Mouse (Mus musculus): ENCODE results near the gene 5031410I06Rik.
"Not testable (repeated sequence)": the region's sequence is repeated elsewhere in the genome, so short reads cannot be mapped to it uniquely, and the experiment has no call there.

5031410I06Rik gene

DNA sequence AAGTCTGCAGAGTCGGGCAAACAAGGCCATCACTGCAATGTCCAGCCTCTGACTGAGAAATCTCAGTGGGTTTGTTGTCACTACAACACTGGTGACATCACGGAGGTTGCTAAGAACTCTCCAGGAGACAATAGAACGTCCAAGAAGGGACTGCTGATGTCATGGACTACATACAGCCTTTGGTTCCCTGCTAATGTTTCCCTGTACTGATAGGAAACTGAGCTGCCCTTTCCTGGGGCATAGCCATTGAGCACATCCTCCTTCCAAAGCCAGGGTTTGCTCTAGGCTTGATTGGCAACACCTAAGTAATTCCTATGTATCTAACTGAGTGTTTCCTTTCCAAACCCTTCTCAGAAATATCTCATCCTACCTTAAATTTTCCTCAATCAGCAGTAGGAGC, at the start of gene 5031410I06Rik:
TSS of gene 5031410I06Rik (minus strand) at position 101 of the 400 bp plus-strand sequence.
- not testable (repeated sequence) for DNase-seq (ENCODE audit: low spot score)

DNA sequence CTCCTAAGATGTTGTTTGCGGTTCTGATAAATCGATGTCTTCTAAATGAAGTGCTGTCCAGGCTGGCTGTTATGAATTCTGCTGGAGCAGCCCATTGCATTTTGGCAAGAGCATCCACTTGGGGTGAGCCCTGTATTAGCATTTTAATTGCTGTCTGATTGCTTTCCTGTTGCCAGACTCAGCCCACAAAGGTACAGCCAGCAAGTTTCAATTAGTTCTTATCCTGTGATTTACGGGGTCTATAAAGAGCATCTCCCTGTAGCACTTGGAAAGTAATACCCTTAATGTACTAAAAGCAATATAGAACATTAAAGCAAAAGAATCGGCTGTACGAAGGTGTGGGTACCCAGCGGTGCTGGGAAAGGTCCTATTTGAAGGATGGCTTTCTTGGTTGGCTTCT, 37.7 kb upstream of the 5031410I06Rik start:
- DNase-seq (ENCODE audit: low spot score) = no peak

DNA sequence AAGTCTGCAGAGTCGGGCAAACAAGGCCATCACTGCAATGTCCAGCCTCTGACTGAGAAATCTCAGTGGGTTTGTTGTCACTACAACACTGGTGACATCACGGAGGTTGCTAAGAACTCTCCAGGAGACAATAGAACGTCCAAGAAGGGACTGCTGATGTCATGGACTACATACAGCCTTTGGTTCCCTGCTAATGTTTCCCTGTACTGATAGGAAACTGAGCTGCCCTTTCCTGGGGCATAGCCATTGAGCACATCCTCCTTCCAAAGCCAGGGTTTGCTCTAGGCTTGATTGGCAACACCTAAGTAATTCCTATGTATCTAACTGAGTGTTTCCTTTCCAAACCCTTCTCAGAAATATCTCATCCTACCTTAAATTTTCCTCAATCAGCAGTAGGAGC, 16.2 kb upstream of the 5031410I06Rik start, which contains the start of gene Gm10220:
TSS of gene Gm10220 (minus strand) at position 101 of the 400 bp plus-strand sequence.
- not testable (repeated sequence) for DNase-seq (ENCODE audit: low spot score)

DNA sequence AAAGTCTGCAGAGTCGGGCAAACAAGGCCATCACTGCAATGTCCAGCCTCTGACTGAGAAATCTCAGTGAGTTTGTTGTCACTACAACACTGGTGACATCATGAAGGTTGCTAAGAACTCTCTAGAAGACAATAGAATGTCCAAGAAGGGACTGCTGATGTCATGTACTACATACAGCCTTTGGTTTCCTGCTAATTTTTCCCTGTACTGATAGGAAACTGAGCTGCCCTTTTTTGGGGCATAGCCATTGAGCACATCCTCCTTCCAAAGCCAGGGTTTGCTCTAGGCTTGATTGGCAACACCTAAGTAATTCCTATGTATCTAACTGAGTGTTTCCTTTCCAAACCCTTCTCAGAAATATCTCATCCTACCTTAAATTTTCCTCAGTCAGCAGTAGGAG, 16.0 kb downstream of the 5031410I06Rik start, which contains the start of gene Gm10471:
TSS of gene Gm10471 (minus strand) at position 101 of the 400 bp plus-strand sequence.
- not testable (repeated sequence) for DNase-seq (ENCODE audit: low spot score)

DNA sequence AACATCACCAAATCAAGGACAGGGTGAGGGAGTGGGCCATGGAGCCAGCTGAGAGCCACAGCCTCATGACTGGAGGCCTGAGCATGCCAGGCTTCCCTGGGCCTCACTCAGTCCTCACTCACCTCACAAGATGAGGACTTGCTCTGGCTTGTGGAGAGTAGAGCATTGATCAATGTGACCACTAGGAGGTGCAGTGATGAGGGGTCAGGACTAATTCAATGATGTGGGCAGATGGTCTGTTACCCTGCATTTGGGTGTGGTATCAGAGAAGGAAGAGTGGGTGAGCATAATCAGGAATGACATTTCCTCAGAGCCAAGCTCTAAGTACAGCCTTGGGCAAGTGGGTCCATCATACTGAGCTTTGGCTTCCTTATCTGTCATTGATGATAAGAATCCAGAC, 26.1 kb downstream of the 5031410I06Rik start:
- not testable (repeated sequence) for DNase-seq (ENCODE audit: low spot score)

DNA sequence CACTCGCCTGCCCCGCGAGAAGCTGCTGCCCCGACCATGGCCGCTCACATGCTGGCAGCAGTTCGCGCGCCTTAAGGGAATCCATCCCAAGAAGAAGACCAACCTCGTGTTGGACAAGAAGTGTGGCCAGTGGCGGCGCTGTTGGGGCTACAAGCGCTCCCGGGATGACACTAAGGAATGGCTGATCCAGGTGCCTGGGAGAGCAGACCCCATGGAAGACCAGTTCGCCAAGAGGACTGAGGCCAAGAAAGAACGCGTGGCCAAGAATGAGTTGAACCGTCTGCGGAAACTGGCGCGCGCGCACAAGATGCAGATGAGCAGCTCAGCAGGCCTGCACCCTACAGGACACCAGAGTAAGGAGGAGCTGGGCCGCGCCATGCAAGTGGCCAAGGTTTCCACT, 34.4 kb downstream of the 5031410I06Rik start:
- no peak for DNase-seq (ENCODE audit: low spot score)

DNA sequence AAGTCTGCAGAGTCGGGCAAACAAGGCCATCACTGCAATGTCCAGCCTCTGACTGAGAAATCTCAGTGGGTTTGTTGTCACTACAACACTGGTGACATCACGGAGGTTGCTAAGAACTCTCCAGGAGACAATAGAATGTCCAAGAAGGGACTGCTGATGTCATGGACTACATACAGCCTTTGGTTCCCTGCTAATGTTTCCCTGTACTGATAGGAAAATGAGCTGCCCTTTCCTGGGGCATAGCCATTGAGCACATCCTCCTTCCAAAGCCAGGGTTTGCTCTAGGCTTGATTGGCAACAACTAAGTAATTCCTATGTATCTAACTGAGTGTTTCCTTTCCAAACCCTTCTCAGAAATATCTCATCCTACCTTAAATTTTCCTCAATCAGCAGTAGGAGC, 46.7 kb downstream of the 5031410I06Rik start, which contains the start of gene Gm7347:
TSS of gene Gm7347 (minus strand) at position 101 of the 400 bp plus-strand sequence.
- not testable (repeated sequence) for DNase-seq (ENCODE audit: low spot score)
